9 mouse cellular contexts compared by ENCODE assay signal in genomic region chr12:86890091-86890720, GRCm38 (mm10). TPM values are rescaled to one million over a fixed set of nuclear protein-coding genes. Genes with fewer than 3 reads are reported as not detected.
DNase-seq lines count a peak whose midpoint lies in the region; ATAC-seq and TF ChIP-seq lines count a peak whose summit lies in the region.
"Had no signal": no experiment of that assay in that cellular context is flagged by ENCODE, and none has a peak within 500 bp of the region (broad histone marks: within the 10 kb centered on the region; RNA-seq: fewer than 3 reads in every experiment).

No protein-coding gene starts in this region.

- TF ChIP-seq POLR2A in cortical plate, adult 2 months (IDR thresholded peaks at IDR 0.05; ENCODE audit: extremely low read depth, insufficient read depth, low read length), result no peak

- H3K27ac ChIP-seq in gastrocnemius, adult 2 months, result peak overlapping the region; percentile 100
- H3K27ac ChIP-seq in cortical plate, adult 2 months (ENCODE audit: insufficient read depth, low read length), result 0 out of 2 replicates have a peak overlapping the region, but pooled peaks have one; percentile 4
- peak overlapping the region; percentile 99 for H3K27ac ChIP-seq in intestine, embryonic 16.5 days (ENCODE audit: low read length)
- H3K27ac ChIP-seq in midbrain, embryonic 11.5 days (ENCODE audit: low read depth, low read length), result no peak overlapping the region; the same call in 1 of the 2 replicates

- peak overlapping the region; percentile 54 for H3K9ac ChIP-seq in intestine, embryonic 16.5 days (ENCODE audit: low read depth, low read length)
- H3K9ac ChIP-seq in midbrain, embryonic 11.5 days (ENCODE audit: low read length), result peak overlapping the region; percentile 70; the same call in 1 of the 2 replicates

- 53% methylated on average over 12 of the region's 12 CpGs for WGBS in intestine, embryonic 16.5 days
- WGBS in midbrain, embryonic 11.5 days, result 42% methylated on average over 12 of the region's 12 CpGs

- intact Hi-C loops in gastrocnemius, adult 2 months (cut with DNase I), result no loop called here
- intact Hi-C loops in left cerebral cortex, postnatal 25 days (cut with DNase I), result no loop called here

- H3K4me1 ChIP-seq in cortical plate, adult 2 months (ENCODE audit: control insufficient read depth, insufficient read depth, low read length), result peaks cover 15% of the 10 kb centered on the region
- H3K4me1 ChIP-seq in intestine, embryonic 16.5 days (ENCODE audit: control insufficient read depth, insufficient read depth, low read length), result peaks cover 72% of the 10 kb centered on the region
- peaks cover 89% of the 10 kb centered on the region for H3K4me1 ChIP-seq in midbrain, embryonic 11.5 days (ENCODE audit: control insufficient read depth, insufficient read depth, low read length)

- DNase-seq in gastrocnemius, adult 2 months, result no peak
- DNase-seq in gastrocnemius, adult 18-20 months (ENCODE audit: low spot score), result no peak
- peak; percentile 85 for DNase-seq in midbrain, embryonic 11.5 days (ENCODE audit: low spot score, missing footprints)
- no peak for DNase-seq in left cerebral cortex, postnatal 25 days (ENCODE audit: low spot score in 2 of 2)
- DNase-seq in adrenal gland, postnatal 36 days, result no peak
- no peak for DNase-seq in cerebellum, adult 18-20 months
- DNase-seq: B cell, adult 2 months had no signal

- H3K27me3 ChIP-seq in intestine, embryonic 16.5 days (replicated peaks; ENCODE audit: control insufficient read depth, insufficient read depth, low read length), result no peaks in the 10 kb centered on the region
- no peaks in the 10 kb centered on the region for H3K27me3 ChIP-seq in midbrain, embryonic 11.5 days (ENCODE audit: control insufficient read depth, insufficient read depth, low read length)

- no peak for ATAC-seq in intestine, embryonic 16.5 days
- no peak for ATAC-seq in midbrain, embryonic 11.5 days (ENCODE audit: low FRiP score)

- no peak; the same call in 1 of the 2 replicates for TF ChIP-seq CTCF in gastrocnemius, adult 2 months (IDR thresholded peaks at IDR 0.05)
- TF ChIP-seq CTCF in cortical plate, adult 2 months (IDR thresholded peaks at IDR 0.05; ENCODE audit: extremely low read depth, insufficient read depth, low read length), result no peak

- H3K36me3 ChIP-seq in intestine, embryonic 16.5 days (ENCODE audit: control insufficient read depth, insufficient read depth, low read length), result no peaks in the 10 kb centered on the region
- no peaks in the 10 kb centered on the region for H3K36me3 ChIP-seq in midbrain, embryonic 11.5 days (ENCODE audit: control insufficient read depth, insufficient read depth, low read length)

- H3K4me3 ChIP-seq in gastrocnemius, adult 2 months, result no peak overlapping the region; the same call in 1 of the 2 replicates
- no peak overlapping the region for H3K4me3 ChIP-seq in cortical plate, adult 2 months (ENCODE audit: insufficient read depth, low read length)
- no peak overlapping the region for H3K4me3 ChIP-seq in intestine, embryonic 16.5 days (ENCODE audit: low read length)
- no peak overlapping the region for H3K4me3 ChIP-seq in midbrain, embryonic 11.5 days (ENCODE audit: low read depth, low read length)

- peak overlapping the region; percentile 80; the same call in 1 of the 2 replicates for H3K4me2 ChIP-seq in intestine, embryonic 16.5 days (ENCODE audit: low read depth, low read length)
- H3K4me2 ChIP-seq in midbrain, embryonic 11.5 days, result 0 out of 2 replicates have a peak overlapping the region, but pooled peaks have one; percentile 57

- no peaks in the 10 kb centered on the region for H3K9me3 ChIP-seq in intestine, embryonic 16.5 days (ENCODE audit: control insufficient read depth, low read length)
- no peaks in the 10 kb centered on the region for H3K9me3 ChIP-seq in midbrain, embryonic 11.5 days (ENCODE audit: control insufficient read depth, low read length)

RNA-seq across cellular contexts. Expression of gene Irf2bpl, which starts 5.6 kb away (rescaled TPM):
- total RNA-seq in gastrocnemius, adult 2 months (2021), result 10 to 100 TPM; 21.5 to 28.2 TPM
- total RNA-seq in gastrocnemius, adult 18-20 months (2021), result 10 to 100 TPM; 20.3 to 24.8 TPM
- polyA plus RNA-seq in cortical plate, adult 2 months (2012; rRNA removed), result 35.7 and 37.1 TPM in 2 replicates
- 8.2 and 10.9 TPM in 2 replicates for polyA plus RNA-seq in intestine, embryonic 16.5 days (2015; fragmentation: Nextera tagmentation; extraction: Ambion mirVana)
- polyA plus RNA-seq in midbrain, embryonic 11.5 days (2014; fragmentation: Nextera tagmentation; extraction: Ambion mirVana), result 24.4 and 26.4 TPM in 2 replicates
- 10 to 100 TPM; 61.9 to 78.7 TPM for total RNA-seq in left cerebral cortex, postnatal 25 days (2021)
- total RNA-seq in adrenal gland, postnatal 36 days (2021), result 10 to 100 TPM; 47.3 to 64.5 TPM

RNA-seq across cellular contexts. Expression of gene Cipc, which starts 56.6 kb away (rescaled TPM):
- 10 to 100 TPM; 32.2 to 33.8 TPM for total RNA-seq in gastrocnemius, adult 2 months (2021)
- total RNA-seq in gastrocnemius, adult 18-20 months (2021), result 10 to 100 TPM; 30.9 to 34.6 TPM
- 83.7 and 84.4 TPM in 2 replicates for polyA plus RNA-seq in cortical plate, adult 2 months (2012; rRNA removed)
- polyA plus RNA-seq in intestine, embryonic 16.5 days (2015; fragmentation: Nextera tagmentation; extraction: Ambion mirVana), result 7.9 and 9.5 TPM in 2 replicates
- 37.9 and 38.4 TPM in 2 replicates for polyA plus RNA-seq in midbrain, embryonic 11.5 days (2014; fragmentation: Nextera tagmentation; extraction: Ambion mirVana)
- 10 to 100 TPM; 79.9 to 87.8 TPM for total RNA-seq in left cerebral cortex, postnatal 25 days (2021)
- 10 to 100 TPM; 24.4 to 24.7 TPM for total RNA-seq in adrenal gland, postnatal 36 days (2021)
